Mouse (Mus musculus): Measurements from ENCODE around the gene Olfr887. TPM values are rescaled to one million over a fixed set of nuclear protein-coding genes. Genes with fewer than 3 reads are reported as not detected.

The Olfr887 gene
- not detected in 2 replicates for polyA plus RNA-seq (2014; fragmentation: Nextera tagmentation; extraction: Ambion mirVana)

- Histone ChIP-seq H3K9ac (ENCODE audit: low read depth, low read length) (no peak within 1 kb of the TSS), H3K4me1 (replicated peaks; ENCODE audit: control insufficient read depth, insufficient read depth, low read length) (no peaks in the 10 kb centered on the region), H3K27ac (ENCODE audit: low read depth, low read length) (no peak within 1 kb of the TSS), H3K27me3 (ENCODE audit: control insufficient read depth, insufficient read depth, low read length) (no peaks in the 10 kb centered on the region), H3K36me3 (ENCODE audit: control insufficient read depth, insufficient read depth, low read length) (no peaks in the 10 kb centered on the region), H3K4me3 (ENCODE audit: low read depth, low read length) (no peak within 1 kb of the TSS), H3K4me2 (replicated peaks; ENCODE audit: low read depth, low read length) (no peak within 1 kb of the TSS), H3K9me3 (ENCODE audit: control insufficient read depth, low read length) (no peaks in the 10 kb centered on the region)
- ATAC-seq (ENCODE audit: low FRiP score) (no peak), DNase-seq (ENCODE audit: low spot score) (no peak)
- 74% methylated on average over 1 of the region's 1 CpGs for WGBS
These were observed at the start of gene Olfr887 for GRCm38 (mm10) chr9:38083772-38084171. Olfr887 (plus strand) TSS chr9:38084072.

- Histone ChIP-seq H3K4me3 (ENCODE audit: low read depth, low read length) (no peak within 1 kb of the TSS), H3K27ac (ENCODE audit: low read depth, low read length) (no peak within 1 kb of the TSS), H3K4me1 (replicated peaks; ENCODE audit: control insufficient read depth, insufficient read depth, low read length) (no peaks in the 10 kb centered on the region), H3K27me3 (ENCODE audit: control insufficient read depth, insufficient read depth, low read length) (no peaks in the 10 kb centered on the region), H3K4me2 (replicated peaks; ENCODE audit: low read depth, low read length) (no peak within 1 kb of the TSS), H3K36me3 (ENCODE audit: control insufficient read depth, insufficient read depth, low read length) (no peaks in the 10 kb centered on the region), H3K9me3 (ENCODE audit: control insufficient read depth, low read length) (no peaks in the 10 kb centered on the region), H3K9ac (ENCODE audit: low read depth, low read length) (no peak within 1 kb of the TSS)
- no peak for ATAC-seq (ENCODE audit: low FRiP score)
- no peak for DNase-seq (ENCODE audit: low spot score)
- WGBS = 73% methylated on average over 1 of the region's 1 CpGs
These were observed 37.6 kb upstream of the Olfr887 start, which contains the start of gene Olfr884 for GRCm38 (mm10) chr9:38046255-38046654. Olfr884 (plus strand) TSS chr9:38046555.

GRCm38 (mm10) chr9:38061022-38061421 is 22.9 kb upstream of the Olfr887 start, which contains the start of gene Olfr885:
Olfr885 (plus strand) TSS chr9:38061322.
- Histone ChIP-seq H3K4me1 (replicated peaks; ENCODE audit: control insufficient read depth, insufficient read depth, low read length) (no peaks in the 10 kb centered on the region), H3K9me3 (ENCODE audit: control insufficient read depth, low read length) (no peaks in the 10 kb centered on the region)

GRCm38 (mm10) chr9:38107828-38108227 is 24.0 kb downstream of the Olfr887 start, which contains the start of gene Olfr888:
Olfr888 (plus strand) TSS chr9:38108128.
- H3K4me2 ChIP-seq (replicated peaks; ENCODE audit: low read depth, low read length) = no peak within 1 kb of the TSS
- DNase-seq (ENCODE audit: low spot score) (no peak), ATAC-seq (ENCODE audit: low FRiP score) (no peak)
- no peaks in the 10 kb centered on the region for H3K36me3 ChIP-seq (ENCODE audit: control insufficient read depth, insufficient read depth, low read length)
- no peaks in the 10 kb centered on the region for H3K9me3 ChIP-seq (ENCODE audit: control insufficient read depth, low read length)
- H3K27me3 ChIP-seq (ENCODE audit: control insufficient read depth, insufficient read depth, low read length) = no peaks in the 10 kb centered on the region
- no peak within 1 kb of the TSS for H3K9ac ChIP-seq (ENCODE audit: low read depth, low read length)
- H3K27ac ChIP-seq (ENCODE audit: low read depth, low read length) = no peak within 1 kb of the TSS
- no peak within 1 kb of the TSS for H3K4me3 ChIP-seq (ENCODE audit: low read depth, low read length)
- 81% methylated on average over 1 of the region's 1 CpGs for WGBS
- no peaks in the 10 kb centered on the region for H3K4me1 ChIP-seq (replicated peaks; ENCODE audit: control insufficient read depth, insufficient read depth, low read length)

More at GRCm38 (mm10) chr9:38061022-38061421, 22.9 kb upstream of the Olfr887 start, which contains the start of gene Olfr885:
- Histone ChIP-seq H3K36me3 (ENCODE audit: control insufficient read depth, insufficient read depth, low read length) (no peaks in the 10 kb centered on the region), H3K27ac (ENCODE audit: low read depth, low read length) (no peak within 1 kb of the TSS), H3K4me3 (ENCODE audit: low read depth, low read length) (no peak within 1 kb of the TSS), H3K27me3 (ENCODE audit: control insufficient read depth, insufficient read depth, low read length) (no peaks in the 10 kb centered on the region), H3K4me2 (replicated peaks; ENCODE audit: low read depth, low read length) (no peak within 1 kb of the TSS), H3K9ac (ENCODE audit: low read depth, low read length) (no peak within 1 kb of the TSS)
- DNase-seq (ENCODE audit: low spot score) (no peak), ATAC-seq (ENCODE audit: low FRiP score) (no peak)
- WGBS = 89% methylated on average over 3 of the region's 3 CpGs

- DNase-seq (ENCODE audit: low spot score) (no peak), ATAC-seq (ENCODE audit: low FRiP score) (no peak)
- H3K9me3 ChIP-seq (ENCODE audit: control insufficient read depth, low read length) = no peaks in the 10 kb centered on the region
- no peak within 1 kb of the TSS for H3K27ac ChIP-seq (ENCODE audit: low read depth, low read length)
- no peaks in the 10 kb centered on the region for H3K4me1 ChIP-seq (replicated peaks; ENCODE audit: control insufficient read depth, insufficient read depth, low read length)
- no peaks in the 10 kb centered on the region for H3K36me3 ChIP-seq (ENCODE audit: control insufficient read depth, insufficient read depth, low read length)
- no peaks in the 10 kb centered on the region for H3K27me3 ChIP-seq (ENCODE audit: control insufficient read depth, insufficient read depth, low read length)
- no peak within 1 kb of the TSS for H3K4me3 ChIP-seq (ENCODE audit: low read depth, low read length)
- no peak within 1 kb of the TSS for H3K9ac ChIP-seq (ENCODE audit: low read depth, low read length)
- H3K4me2 ChIP-seq (replicated peaks; ENCODE audit: low read depth, low read length) = no peak within 1 kb of the TSS
These were observed 31.0 kb downstream of the Olfr887 start, which contains the start of gene Olfr889 for GRCm38 (mm10) chr9:38114898-38115297. Olfr889 (plus strand) TSS chr9:38115198.

Other genes with a start within 250 kb of the Olfr887 start
- gene Olfr877, start 229.8 kb upstream of the Olfr887 start, polyA plus RNA-seq (2014; fragmentation: Nextera tagmentation; extraction: Ambion mirVana) = 0.11 TPM in 1 of 2 replicates, not detected in the other
- not detected in 2 replicates for gene Olfr145, start 187.3 kb upstream of the Olfr887 start, polyA plus RNA-seq (2014; fragmentation: Nextera tagmentation; extraction: Ambion mirVana)
- not detected in 2 replicates for gene Olfr878, start 166.2 kb upstream of the Olfr887 start, polyA plus RNA-seq (2014; fragmentation: Nextera tagmentation; extraction: Ambion mirVana)
- gene Olfr881, start 92.2 kb upstream of the Olfr887 start, polyA plus RNA-seq (2014; fragmentation: Nextera tagmentation; extraction: Ambion mirVana) = not detected in 2 replicates
- not detected in 2 replicates for gene Olfr883, start 58.3 kb upstream of the Olfr887 start, polyA plus RNA-seq (2014; fragmentation: Nextera tagmentation; extraction: Ambion mirVana)
- gene Olfr884, start 37.5 kb upstream of the Olfr887 start, polyA plus RNA-seq (2014; fragmentation: Nextera tagmentation; extraction: Ambion mirVana) = not detected in 2 replicates
- gene Olfr885, start 22.8 kb upstream of the Olfr887 start, polyA plus RNA-seq (2014; fragmentation: Nextera tagmentation; extraction: Ambion mirVana) = not detected in 2 replicates
- gene Olfr888, start 24.1 kb downstream of the Olfr887 start, polyA plus RNA-seq (2014; fragmentation: Nextera tagmentation; extraction: Ambion mirVana) = not detected in 2 replicates
- gene Olfr889, start 31.1 kb downstream of the Olfr887 start, polyA plus RNA-seq (2014; fragmentation: Nextera tagmentation; extraction: Ambion mirVana) = 0.06 and 0.14 TPM in 2 replicates
- gene Olfr890, start 58.4 kb downstream of the Olfr887 start, polyA plus RNA-seq (2014; fragmentation: Nextera tagmentation; extraction: Ambion mirVana) = not detected in 2 replicates
- not detected in 2 replicates for gene Olfr891, start 96.7 kb downstream of the Olfr887 start, polyA plus RNA-seq (2014; fragmentation: Nextera tagmentation; extraction: Ambion mirVana)
- not detected in 2 replicates for gene Olfr893, start 124.3 kb downstream of the Olfr887 start, polyA plus RNA-seq (2014; fragmentation: Nextera tagmentation; extraction: Ambion mirVana)
- gene Olfr894, start 134.0 kb downstream of the Olfr887 start, polyA plus RNA-seq (2014; fragmentation: Nextera tagmentation; extraction: Ambion mirVana) = not detected in 2 replicates
- not detected in 2 replicates for gene Olfr143, start 168.7 kb downstream of the Olfr887 start, polyA plus RNA-seq (2014; fragmentation: Nextera tagmentation; extraction: Ambion mirVana)
- gene Olfr895, start 183.8 kb downstream of the Olfr887 start, polyA plus RNA-seq (2014; fragmentation: Nextera tagmentation; extraction: Ambion mirVana) = not detected in 2 replicates
- gene Olfr896-ps1, start 207.0 kb downstream of the Olfr887 start, polyA plus RNA-seq (2014; fragmentation: Nextera tagmentation; extraction: Ambion mirVana) = not detected in 2 replicates
- not detected in 2 replicates for gene Olfr25, start 245.0 kb downstream of the Olfr887 start, polyA plus RNA-seq (2014; fragmentation: Nextera tagmentation; extraction: Ambion mirVana)

Data from hindbrain, embryonic 11.5 days (tissue).